Mouse (Mus musculus) MEL (cell line): ENCODE data around the gene Zcchc14. TPM values are rescaled to one million over a fixed set of nuclear protein-coding genes. Genes with fewer than 3 reads are reported as not detected.

Experiments
- DNase-seq: peaks from one replicate; pipeline ENCODE4 v3.0.0; 2011; ENCODE audit warnings: low read depth, low spot score
- H3K27ac ChIP-seq: 2 replicates; pipeline ENCODE4 v1.5.1; 2012; ENCODE audit warnings: low read depth, mild to moderate bottlenecking, control low read depth, low read length, moderate library complexity; ENCODE audit not compliant: control insufficient read depth
- H3K27me3 ChIP-seq, 2 experiments: fragments of 150-350 bp in 1 of 2; sonication (generic) in 1 of 2; 2 replicates each; pipeline ENCODE4 v1.6.1; 2012; ENCODE audit warnings: low read length in 2 of 2, mild to moderate bottlenecking in 2 of 2, improper control_type of control experiment in 1 of 2, moderate library complexity in 1 of 2; ENCODE audit not compliant: insufficient read depth in 2 of 2, control insufficient read depth in 1 of 2
- H3K36me3 ChIP-seq, 2 experiments: 2 replicates each; pipeline ENCODE4 v1.6.1; 2012 to 2014; ENCODE audit warnings: low read length in 2 of 2, improper control_type of control experiment in 1 of 2, inconsistent platforms in 1 of 2, mild to moderate bottlenecking in 1 of 2; ENCODE audit not compliant: insufficient read depth in 2 of 2, control insufficient read depth in 1 of 2
- H3K4me1 ChIP-seq, 2 experiments: fragments of 150-350 bp in 1 of 2; sonication (generic) in 1 of 2; 2 replicates each; pipeline ENCODE4 v1.6.1; 2012; ENCODE audit warnings: low read length in 2 of 2, improper control_type of control experiment in 1 of 2, mild to moderate bottlenecking in 1 of 2; ENCODE audit not compliant: insufficient read depth in 2 of 2, control insufficient read depth in 1 of 2
- H3K4me3 ChIP-seq, 2 experiments: fragments of 150-350 bp in 1 of 2; sonication (generic) in 1 of 2; 2 replicates each; pipeline ENCODE4 v1.5.1; 2012; ENCODE audit warnings: low read depth in 2 of 2, low read length in 2 of 2, mild to moderate bottlenecking in 2 of 2, moderate library complexity in 2 of 2, control low read depth in 1 of 2, improper control_type of control experiment in 1 of 2; ENCODE audit not compliant: control insufficient read depth in 1 of 2, insufficient read depth in 1 of 2
- H3K79me2 ChIP-seq: 2 replicates; pipeline ENCODE4 v1.6.1; 2012; ENCODE audit warnings: mild to moderate bottlenecking, low read length, moderate library complexity; ENCODE audit not compliant: control insufficient read depth, poor library complexity, insufficient read depth
- H3K9ac ChIP-seq: 2 replicates; pipeline ENCODE4 v1.6.1; 2012; ENCODE audit warnings: low read depth, mild to moderate bottlenecking, control low read depth, low read length, moderate library complexity; ENCODE audit not compliant: control insufficient read depth, poor library complexity, severe bottlenecking
- H3K9me3 ChIP-seq: fragments of 150-350 bp; sonication (generic); replicated peaks from 2 replicates; pipeline ENCODE4 v1.6.1; 2012; ENCODE audit warnings: mild to moderate bottlenecking, low read length, improper control_type of control experiment, moderate library complexity; ENCODE audit not compliant: insufficient read depth
- BHLHE40 ChIP-seq: IDR thresholded peaks from 2 replicates; pipeline ENCODE4 v1.6.1; 2012; ENCODE audit warnings: low read depth, mild to moderate bottlenecking, inconsistent platforms, low read length, improper control_type of control experiment, borderline replicate concordance
- CHD1 ChIP-seq: IDR thresholded peaks from 2 replicates; pipeline ENCODE4 v1.6.1; 2012; ENCODE audit warnings: low read depth, mild to moderate bottlenecking, inconsistent platforms, low read length, improper control_type of control experiment
- ETS1 ChIP-seq: IDR thresholded peaks from 2 replicates; pipeline ENCODE4 v1.6.1; 2012; ENCODE audit warnings: low read depth, mild to moderate bottlenecking, inconsistent platforms, low read length, improper control_type of control experiment, moderate library complexity
- GATA1 ChIP-seq: IDR thresholded peaks from 2 replicates; pipeline ENCODE4 v1.6.1; 2011; ENCODE audit warnings: low read depth, low read length, improper control_type of control experiment
- HCFC1 ChIP-seq: IDR thresholded peaks from 2 replicates; pipeline ENCODE4 v1.6.1; 2012; ENCODE audit warnings: low read depth, mild to moderate bottlenecking, inconsistent platforms, low read length, improper control_type of control experiment, moderate library complexity
- KAT2A ChIP-seq: conservative IDR thresholded peaks from 2 replicates; pipeline ENCODE4 v1.6.1; 2012; ENCODE audit warnings: low read depth, low read length, improper control_type of control experiment, inconsistent platforms
- MAFK ChIP-seq: IDR thresholded peaks from 2 replicates; pipeline ENCODE4 v1.6.1; 2011; ENCODE audit warnings: low read depth, mild to moderate bottlenecking, low read length, improper control_type of control experiment, borderline replicate concordance
- MAZ ChIP-seq: IDR thresholded peaks from 2 replicates; pipeline ENCODE4 v1.6.1; 2012; ENCODE audit warnings: low read depth, mild to moderate bottlenecking, inconsistent platforms, low read length, improper control_type of control experiment
- MEF2A ChIP-seq: IDR thresholded peaks from 2 replicates; pipeline ENCODE4 v1.6.1; 2014; ENCODE audit warnings: low read depth, mild to moderate bottlenecking, inconsistent platforms, low read length, improper control_type of control experiment; ENCODE audit not compliant: poor library complexity, insufficient replicate concordance, severe bottlenecking; ENCODE audit errors: extremely low read depth
- MYB ChIP-seq: IDR thresholded peaks from 2 replicates; pipeline ENCODE4 v1.6.1; 2011; ENCODE audit warnings: mild to moderate bottlenecking, low read depth, low read length, improper control_type of control experiment
- MYC ChIP-seq: IDR thresholded peaks from 2 replicates; pipeline ENCODE4 v1.6.1; 2011; ENCODE audit warnings: low read depth, mild to moderate bottlenecking, low read length, improper control_type of control experiment, moderate library complexity
- NELFE ChIP-seq: IDR thresholded peaks from 2 replicates; pipeline ENCODE4 v1.6.1; 2011; ENCODE audit warnings: low read depth, low read length, improper control_type of control experiment
- POLR2A ChIP-seq, 2 experiments: IDR thresholded peaks; 2 replicates each; pipeline ENCODE4 v1.6.1; 2011 to 2012; ENCODE audit warnings: low read length in 2 of 2, mild to moderate bottlenecking in 2 of 2, control low read depth in 1 of 2, improper control_type of control experiment in 1 of 2, low read depth in 1 of 2, moderate library complexity in 1 of 2; ENCODE audit not compliant: control insufficient read depth in 1 of 2, insufficient read depth in 1 of 2, poor library complexity in 1 of 2
- POLR2AphosphoS2 ChIP-seq: IDR thresholded peaks from 2 replicates; pipeline ENCODE4 v1.6.1; 2011; ENCODE audit warnings: low read length, improper control_type of control experiment
- POLR2AphosphoS5 ChIP-seq: IDR thresholded peaks from 2 replicates; pipeline ENCODE4 v1.6.1; 2012; ENCODE audit warnings: low read depth, borderline replicate concordance, mild to moderate bottlenecking, inconsistent platforms, low read length, moderate library complexity, mixed read lengths
- RAD21 ChIP-seq: IDR thresholded peaks from 2 replicates; pipeline ENCODE4 v1.6.1; 2011; ENCODE audit warnings: mild to moderate bottlenecking, low read depth, low read length, improper control_type of control experiment
- RCOR1 ChIP-seq: IDR thresholded peaks from 2 replicates; pipeline ENCODE4 v1.6.1; 2012; ENCODE audit warnings: low read depth, mild to moderate bottlenecking, inconsistent platforms, low read length, improper control_type of control experiment
- SIN3A ChIP-seq: IDR thresholded peaks from 2 replicates; pipeline ENCODE4 v1.6.1; 2012; ENCODE audit warnings: low read length, improper control_type of control experiment, inconsistent platforms
- SMC3 ChIP-seq: IDR thresholded peaks from 2 replicates; pipeline ENCODE4 v1.6.1; 2011; ENCODE audit warnings: low read depth, low read length, improper control_type of control experiment
- TAL1 ChIP-seq: IDR thresholded peaks from 2 replicates; pipeline ENCODE4 v1.6.1; 2012; ENCODE audit warnings: mild to moderate bottlenecking, inconsistent platforms, low read length, moderate library complexity, mixed read lengths
- TBP ChIP-seq: IDR thresholded peaks from 2 replicates; pipeline ENCODE4 v1.8.0; 2011; ENCODE audit warnings: low read depth, low read length, improper control_type of control experiment
- UBTF ChIP-seq: IDR thresholded peaks from 2 replicates; pipeline ENCODE4 v1.6.1; 2012; ENCODE audit warnings: low read depth, mild to moderate bottlenecking, inconsistent platforms, low read length, improper control_type of control experiment, moderate library complexity, borderline replicate concordance; ENCODE audit not compliant: insufficient read depth
- USF1 ChIP-seq: IDR thresholded peaks from 2 replicates; pipeline ENCODE4 v1.6.1; 2014; ENCODE audit warnings: low read depth, mild to moderate bottlenecking, inconsistent platforms, low read length, improper control_type of control experiment, moderate library complexity
- USF2 ChIP-seq, 2 experiments: IDR thresholded peaks; 2 replicates each; pipeline ENCODE4 v1.6.1; 2011 to 2012; ENCODE audit warnings: improper control_type of control experiment in 2 of 2, low read length in 2 of 2, borderline replicate concordance in 1 of 2, inconsistent platforms in 1 of 2, low read depth in 1 of 2, mild to moderate bottlenecking in 1 of 2; ENCODE audit not compliant: insufficient read depth in 1 of 2
- ZMIZ1 ChIP-seq: IDR thresholded peaks from 2 replicates; pipeline ENCODE4 v1.6.1; 2012; ENCODE audit warnings: low read depth, mild to moderate bottlenecking, inconsistent platforms, low read length, improper control_type of control experiment, moderate library complexity
- polyA plus RNA-seq, 2 experiments: library from polyadenylated mRNA; stranded (reverse) in 1 of 2; unstranded in 1 of 2; fragments of >175 nt in 1 of 2; fragments of >200 nt in 1 of 2; gene quantifications; 2 replicates each; pipeline versions ENCODE4 v1.2.1 to v1.2.4; 2012; ENCODE audit warnings: low replicate concordance in 2 of 2, low read depth in 1 of 2; ENCODE audit not compliant: insufficient read length in 2 of 2, insufficient read depth in 1 of 2, missing spikeins in 1 of 2
- total RNA-seq: library from RNA; depleted of rRNA; stranded (reverse); fragments of 300-350 nt; gene quantifications from 2 replicates; pipeline ENCODE4 v1.2.3, GENCODE M21; 2012

Gene Zcchc14
- total and polyA plus RNA-seq, 3 experiments, result 0.04 to 0.11 TPM; not detected in 1

DNA sequence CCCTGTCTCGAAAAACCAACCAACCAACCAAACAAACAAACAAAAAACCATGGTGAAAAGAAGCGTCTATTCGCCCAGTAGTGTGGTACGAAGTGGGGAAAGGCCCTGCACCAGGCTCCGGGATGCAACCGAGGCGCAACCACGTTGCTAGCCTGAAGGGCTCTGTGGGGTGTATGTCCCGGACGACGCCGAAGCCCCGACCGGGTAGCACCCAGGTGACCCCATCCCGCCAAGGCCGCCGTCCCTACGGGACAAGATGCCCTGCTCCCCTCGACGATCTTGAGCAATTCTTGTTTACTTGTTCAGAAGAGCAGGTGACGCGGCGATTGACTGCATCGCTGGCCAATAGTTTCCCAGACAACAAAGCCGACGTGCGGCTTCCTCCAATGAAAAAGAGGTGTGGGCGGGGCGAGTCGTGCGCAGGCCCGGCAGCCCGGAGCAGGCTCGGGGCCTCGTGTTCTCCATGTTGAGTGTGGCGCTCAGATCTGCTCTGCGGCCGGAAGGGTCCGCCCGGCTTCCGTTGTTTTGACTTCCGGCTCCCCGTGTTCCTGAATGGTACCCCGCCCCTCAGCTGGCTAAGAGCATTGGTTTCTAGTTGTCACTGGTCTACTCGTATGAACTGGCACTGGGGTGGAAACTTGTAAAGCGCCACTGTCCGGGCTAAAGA is 67.4 kb downstream of the Zcchc14 start (continued):
- TF ChIP-seq UBTF (no peak), ETS1 (peak; percentile 55; the same call in 1 of the 2 replicates), GATA1 (no peak)

DNA sequence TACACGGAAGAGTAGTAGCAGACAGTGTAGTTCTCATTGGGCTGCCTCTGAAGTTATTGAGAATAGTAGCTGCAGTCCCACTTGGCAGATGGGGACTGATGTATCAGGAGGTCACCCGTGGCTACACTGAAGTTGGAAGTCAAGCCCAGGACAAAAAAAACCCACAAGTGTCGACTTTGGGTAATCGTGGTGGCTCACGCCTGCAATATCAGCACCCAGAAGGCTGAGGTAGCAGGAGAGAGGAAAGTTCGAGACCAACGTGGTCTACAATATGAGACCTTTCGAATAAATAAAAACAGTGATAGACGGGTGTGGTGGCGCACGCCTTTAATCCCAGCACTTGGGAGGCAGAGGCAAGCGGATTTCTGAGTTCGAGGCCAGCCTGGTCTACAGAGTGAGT is 68.0 kb downstream of the Zcchc14 start:
- Histone ChIP-seq H3K4me1 (peaks cover 12 to 31% of the 10 kb centered on the region in 2 experiments), H3K9me3 (no peaks in the 10 kb centered on the region), H3K27ac (no peak overlapping the region), H3K4me3 (peak overlapping the region; percentile 77 to 78), H3K79me2 (no peaks in the 10 kb centered on the region), H3K27me3 (no peaks in the 10 kb centered on the region), H3K36me3 (peaks cover 0 to 22% of the 10 kb centered on the region in 2 experiments; a peak in 2 of 4 replicates), H3K9ac (peak overlapping the region; percentile 74)
- TF ChIP-seq UBTF (no peak), KAT2A (no peak), MYC (0 out of 2 replicates have a peak, but pooled peaks have one; percentile 2), MEF2A (no peak), BHLHE40 (no peak), RAD21 (no peak), SMC3 (no peak), HCFC1 (no peak), TBP (peak; percentile 89), RCOR1 (no peak), MAZ (no peak), POLR2AphosphoS5 (no peak), TAL1 (no peak)
- peak; percentile 59 for DNase-seq

DNA sequence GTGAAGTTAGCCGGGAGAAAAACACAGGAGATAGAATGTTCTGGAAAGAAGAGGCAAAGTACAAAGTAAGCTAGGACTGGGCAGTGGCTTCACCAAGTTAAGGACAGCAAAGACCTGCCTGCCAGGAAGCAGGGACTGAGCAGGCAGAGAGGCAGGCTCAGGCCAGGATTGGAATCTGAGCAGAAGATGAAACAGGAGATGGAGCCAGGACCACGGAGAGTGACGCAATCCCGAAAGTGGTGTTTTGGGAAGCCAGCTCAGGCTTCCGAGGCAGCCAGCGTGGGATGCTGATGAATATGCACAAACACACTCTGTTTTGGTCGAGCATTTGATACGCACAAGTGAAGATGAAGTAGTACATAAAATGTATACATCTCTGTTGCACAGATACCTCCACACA is 69.0 kb downstream of the Zcchc14 start:
- Histone ChIP-seq H3K9ac (no peak overlapping the region), H3K27me3 (no peaks in the 10 kb centered on the region), H3K9me3 (no peaks in the 10 kb centered on the region), H3K27ac (no peak overlapping the region), H3K4me1 (peaks cover 2 to 23% of the 10 kb centered on the region in 2 experiments; a peak in 3 of 4 replicates), H3K79me2 (no peaks in the 10 kb centered on the region), H3K36me3 (peaks cover 0 to 12% of the 10 kb centered on the region in 2 experiments; a peak in 2 of 4 replicates), H3K4me3 (no peak overlapping the region)
- DNase-seq, result no peak
- no peak for TF ChIP-seq NELFE
- TF ChIP-seq USF2 (IDR thresholded peaks at IDR 0.05; ENCODE audit: borderline replicate concordance in 1 of 2, insufficient read depth in 1 of 2, low read depth in 1 of 2, low read length in 2 of 2), result no peak
- no peak for TF ChIP-seq SIN3A
- TF ChIP-seq CHD1, result no peak
- TF ChIP-seq ETS1, result no peak
- no peak for TF ChIP-seq MAFK
- no peak for TF ChIP-seq POLR2AphosphoS2
- no peak for TF ChIP-seq GATA1
- no peak for TF ChIP-seq KAT2A
- no peak for TF ChIP-seq POLR2A (IDR thresholded peaks at IDR 0.05; ENCODE audit: control insufficient read depth in 1 of 2, insufficient read depth in 1 of 2, low read depth in 1 of 2, low read length in 2 of 2, poor library complexity in 1 of 2)
- no peak for TF ChIP-seq USF1
- no peak for TF ChIP-seq SMC3
- TF ChIP-seq ZMIZ1, result no peak
- no peak for TF ChIP-seq MYB
- TF ChIP-seq POLR2AphosphoS5, result no peak
